Mouse (Mus musculus) urinary bladder, postnatal 10 days (tissue): ENCODE data around the gene Gap43.
"Not testable (repeated sequence)": the region's sequence is repeated elsewhere in the genome, so short reads cannot be mapped to it uniquely, and the experiment has no call there.

Experiments used
- DNase-seq: peaks from one replicate; pipeline ENCODE4 v3.0.0; 2022; ENCODE audit warnings: low spot score

The Gap43 gene

GRCm38 (mm10) chr16:42340021-42340768 lies at the start of gene Gap43:
Gene Gap43 (minus strand): TSS chr16:42340651.
- DNase-seq, result no peak

DNA sequence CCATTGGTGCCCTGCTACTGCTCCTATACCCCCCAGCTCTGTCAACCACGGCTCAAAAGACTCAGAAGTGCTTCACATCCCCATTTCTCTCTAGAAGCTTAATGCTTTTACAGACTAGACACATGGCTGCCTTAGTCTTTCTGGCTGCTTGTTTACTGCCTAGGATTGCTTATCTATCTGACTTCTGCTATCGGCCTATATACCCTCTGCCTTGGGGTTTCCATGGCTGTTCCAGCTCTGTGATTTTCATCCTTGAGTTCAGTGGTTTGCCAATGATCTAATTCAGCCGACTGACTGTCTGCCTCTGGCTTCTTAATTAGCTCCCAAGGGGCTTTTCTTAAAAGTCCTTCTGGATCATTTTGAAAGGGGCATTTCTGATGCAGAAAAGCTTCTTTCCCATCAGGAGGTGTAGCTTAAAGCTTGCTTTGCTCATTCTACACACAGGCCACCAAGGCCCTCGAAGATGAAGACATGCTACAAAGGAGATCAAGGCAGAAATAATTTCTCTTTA lies 40.9 kb upstream of the Gap43 start:
- DNase-seq, result no peak

- no peak for DNase-seq
Observed at GRCm38 (mm10) chr16:42380641-42381040, 40.2 kb upstream of the Gap43 start.

DNA sequence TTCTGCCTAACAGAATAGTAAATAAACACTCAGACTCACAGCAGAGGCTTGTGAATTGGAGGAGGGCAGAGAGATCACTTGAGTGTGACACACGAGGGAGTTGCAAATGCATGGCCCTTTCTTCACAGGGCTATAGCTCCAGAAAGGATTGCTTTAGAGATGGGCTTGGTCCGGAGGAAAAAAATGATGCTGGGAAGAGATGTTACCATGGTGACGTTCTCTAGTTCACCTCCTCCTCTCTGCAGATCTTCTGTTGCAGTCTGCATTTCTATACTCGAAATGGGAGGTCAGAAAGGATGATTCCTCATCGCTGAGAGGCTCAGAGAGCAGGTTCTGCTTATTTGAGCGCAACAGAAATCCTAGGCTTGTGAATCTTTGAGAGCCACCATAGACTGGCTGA lies 29.7 kb upstream of the Gap43 start:
- no peak for DNase-seq

- no peak for DNase-seq
Observed at GRCm38 (mm10) chr16:42369346-42369745, 28.9 kb upstream of the Gap43 start.

- no peak for DNase-seq
Observed at GRCm38 (mm10) chr16:42360061-42360460, 19.6 kb upstream of the Gap43 start.

GRCm38 (mm10) chr16:42358058-42358457 lies 17.6 kb upstream of the Gap43 start:
- DNase-seq, result no peak

DNA sequence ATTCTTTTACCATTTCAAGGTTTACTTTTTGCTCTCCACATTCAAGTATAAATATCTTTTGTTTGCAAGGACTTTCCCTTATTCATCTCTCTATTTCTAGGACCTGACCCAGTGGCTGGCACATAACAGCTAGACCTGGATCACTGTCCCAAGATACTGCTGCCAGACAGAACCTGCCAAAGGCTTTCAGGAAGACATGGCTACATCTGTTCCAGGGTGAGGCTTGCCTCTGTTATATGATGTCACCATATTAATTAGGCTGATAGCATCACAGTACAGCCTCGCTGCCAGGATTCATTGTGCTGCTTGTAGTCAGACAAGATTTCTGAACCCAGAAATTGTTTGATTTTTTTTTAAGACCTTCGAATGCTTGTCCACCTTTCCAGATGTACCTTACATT lies 9.6 kb upstream of the Gap43 start:
- no peak for DNase-seq

GRCm38 (mm10) chr16:42340865-42341264 lies 414 bp upstream of the Gap43 start:
- DNase-seq, result not testable (repeated sequence)

- no peak for DNase-seq
Observed at GRCm38 (mm10) chr16:42339512-42339911, 939 bp downstream of the Gap43 start.

GRCm38 (mm10) chr16:42338987-42339386 lies 1.5 kb downstream of the Gap43 start:
- no peak for DNase-seq

DNA sequence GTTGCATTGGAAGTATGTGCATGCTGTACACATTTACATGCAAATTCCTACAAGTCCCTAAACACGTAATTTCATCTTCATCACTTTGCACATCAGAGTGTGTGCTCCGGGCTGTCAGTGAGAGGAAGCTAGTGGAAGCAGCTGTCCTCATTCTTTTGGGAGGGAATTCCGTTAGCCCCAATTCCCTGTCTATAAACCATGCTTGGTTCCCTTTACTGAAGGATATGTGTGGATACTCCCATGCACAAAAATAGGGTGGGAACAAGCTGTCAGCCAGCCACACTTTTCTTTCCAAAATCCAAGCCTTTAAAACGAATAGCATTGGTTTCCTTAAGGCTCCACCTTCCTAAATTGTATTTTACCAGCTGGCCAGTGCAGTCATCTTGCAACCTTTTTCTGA lies 2.1 kb downstream of the Gap43 start:
- DNase-seq, result no peak

DNA sequence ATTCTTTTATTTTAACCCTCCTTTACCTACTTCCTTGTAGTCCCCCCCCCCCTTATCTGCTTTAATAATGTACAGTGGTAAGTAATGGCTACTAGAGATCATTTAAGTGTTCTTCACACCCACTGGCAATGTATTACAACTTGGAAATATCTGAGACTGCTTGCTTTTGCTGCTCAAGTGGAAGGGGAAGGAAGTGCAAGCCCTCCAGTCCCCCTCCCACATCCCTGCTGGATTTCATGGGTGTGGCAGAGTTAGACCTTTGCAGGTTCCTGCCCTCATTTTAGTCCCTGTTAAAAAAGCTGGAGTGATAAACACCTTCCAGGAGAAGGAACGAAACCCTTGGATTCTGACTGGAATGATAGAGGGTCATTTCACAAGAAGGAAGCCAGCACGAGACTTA lies 2.8 kb downstream of the Gap43 start:
- DNase-seq, result no peak

DNA sequence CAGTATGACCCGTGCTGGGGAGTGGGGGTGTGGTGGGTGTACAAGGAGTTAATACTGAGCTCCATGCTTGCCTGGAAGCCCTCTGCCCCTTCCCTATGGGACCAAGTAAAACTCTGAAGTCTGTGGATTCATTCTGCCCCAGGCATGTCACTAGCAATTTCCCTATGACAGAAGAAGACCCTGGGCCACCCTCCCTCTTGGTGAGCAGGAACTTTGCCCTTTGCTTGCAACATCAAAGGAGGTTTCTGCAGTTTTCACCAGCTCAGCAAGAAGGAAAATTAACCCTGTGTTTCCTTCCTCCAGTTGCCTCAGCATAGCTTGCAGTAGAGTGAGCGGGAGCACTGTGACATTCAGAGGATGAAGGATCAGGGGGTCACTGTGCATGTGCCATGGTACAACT lies 3.8 kb downstream of the Gap43 start:
- no peak for DNase-seq

- DNase-seq, result no peak
Observed at GRCm38 (mm10) chr16:42332321-42332720, 8.1 kb downstream of the Gap43 start.

DNA sequence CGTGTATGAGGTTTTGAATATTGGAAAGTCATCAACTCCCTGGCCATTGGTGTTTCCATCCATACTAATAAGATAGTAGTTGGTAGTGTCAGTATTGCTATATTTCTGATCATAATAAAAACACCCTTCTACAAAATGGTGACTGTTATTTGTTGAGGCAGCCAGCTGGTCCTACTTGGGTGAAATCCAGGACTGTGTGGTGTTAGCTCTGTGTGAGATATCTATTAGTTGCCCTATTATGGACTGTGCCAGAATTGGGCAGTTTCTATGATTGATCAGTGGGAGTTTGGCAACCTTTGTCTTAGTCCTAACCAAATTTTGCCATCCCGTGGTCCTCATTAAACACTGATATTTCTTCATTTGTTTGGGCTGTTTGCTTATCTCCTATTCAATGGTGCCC lies 14.3 kb downstream of the Gap43 start:
- no peak for DNase-seq

DNA sequence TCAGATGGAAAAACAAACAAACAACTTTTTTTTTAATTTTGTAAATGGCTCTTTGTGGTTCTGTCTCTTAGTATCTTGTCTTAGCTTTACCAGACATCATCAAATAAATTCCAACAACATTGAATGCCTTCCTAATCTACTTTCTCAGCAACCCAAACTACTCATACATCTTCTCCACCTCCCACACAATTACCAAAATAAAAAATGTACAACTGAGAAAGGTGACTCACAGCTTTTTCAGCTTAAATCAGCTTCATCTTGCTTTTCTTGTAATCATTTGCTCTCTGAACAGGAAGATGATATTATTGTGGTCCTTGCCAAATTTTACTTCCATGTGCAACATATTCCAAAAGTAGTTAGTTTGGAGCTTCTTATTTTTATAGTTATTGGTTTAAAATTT lies 14.9 kb downstream of the Gap43 start:
- DNase-seq, result no peak

GRCm38 (mm10) chr16:42319831-42320230 lies 20.6 kb downstream of the Gap43 start:
- no peak for DNase-seq

GRCm38 (mm10) chr16:42319365-42319764 lies 21.1 kb downstream of the Gap43 start:
- no peak for DNase-seq

DNA sequence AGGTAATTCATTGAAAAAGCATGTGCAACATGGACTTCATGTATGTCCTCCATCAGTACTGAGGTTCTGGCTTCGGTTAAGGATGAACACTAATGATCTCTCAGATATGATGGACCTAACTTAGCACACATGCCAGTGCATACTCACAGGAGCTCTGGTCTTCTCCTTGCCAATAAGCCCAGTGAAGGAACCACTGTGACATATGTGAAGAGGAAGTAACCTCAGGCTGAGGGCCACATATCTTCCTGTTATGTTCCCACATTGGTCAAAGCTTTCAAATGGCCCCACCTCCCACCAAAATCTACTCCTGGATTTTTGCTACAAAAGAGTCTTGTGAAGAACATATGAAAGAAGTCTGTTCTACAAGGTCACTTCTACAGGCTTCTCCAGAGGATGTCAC lies 28.3 kb downstream of the Gap43 start:
- DNase-seq, result no peak

- DNase-seq, result no peak
Observed at GRCm38 (mm10) chr16:42308761-42309160, 31.7 kb downstream of the Gap43 start.

GRCm38 (mm10) chr16:42305934-42306701 lies 34.3 kb downstream of the Gap43 start:
- DNase-seq, result no peak

- DNase-seq, result no peak
Observed at GRCm38 (mm10) chr16:42303461-42303860, 37.0 kb downstream of the Gap43 start.
